Mouse (Mus musculus): ENCODE measurements around the gene Stk24. TPM values are rescaled to one million over a fixed set of nuclear protein-coding genes. Genes with fewer than 3 reads are reported as not detected.

Gene Stk24
- total RNA-seq, 1 experiment from 2014 or later: 267 TPM

DNA sequence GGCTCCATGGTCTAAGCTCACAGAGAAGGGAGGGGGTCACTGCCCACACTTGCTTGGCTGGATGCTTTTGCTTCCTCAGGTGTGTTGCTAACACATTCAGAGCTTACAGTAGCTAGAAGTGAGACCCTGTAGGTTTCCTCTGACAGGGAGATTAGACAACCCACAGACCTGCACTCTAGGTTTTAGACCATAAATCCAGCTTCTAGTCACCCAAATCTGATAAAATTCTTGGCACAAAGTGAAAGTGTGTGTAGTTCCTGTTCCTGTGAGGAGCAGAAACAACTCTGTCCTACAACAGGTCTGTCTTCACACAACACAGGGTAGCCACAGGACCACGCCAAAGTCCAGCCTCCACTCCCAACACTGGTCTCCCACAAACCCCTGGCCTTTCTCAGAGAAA is 21.5 kb downstream of the Stk24 start:
- no peak for ATAC-seq (replicated peaks; ENCODE audit: insufficient number of reproducible peaks, low FRiP score, low TSS enrichment, poor library complexity, severe bottlenecking)

DNA sequence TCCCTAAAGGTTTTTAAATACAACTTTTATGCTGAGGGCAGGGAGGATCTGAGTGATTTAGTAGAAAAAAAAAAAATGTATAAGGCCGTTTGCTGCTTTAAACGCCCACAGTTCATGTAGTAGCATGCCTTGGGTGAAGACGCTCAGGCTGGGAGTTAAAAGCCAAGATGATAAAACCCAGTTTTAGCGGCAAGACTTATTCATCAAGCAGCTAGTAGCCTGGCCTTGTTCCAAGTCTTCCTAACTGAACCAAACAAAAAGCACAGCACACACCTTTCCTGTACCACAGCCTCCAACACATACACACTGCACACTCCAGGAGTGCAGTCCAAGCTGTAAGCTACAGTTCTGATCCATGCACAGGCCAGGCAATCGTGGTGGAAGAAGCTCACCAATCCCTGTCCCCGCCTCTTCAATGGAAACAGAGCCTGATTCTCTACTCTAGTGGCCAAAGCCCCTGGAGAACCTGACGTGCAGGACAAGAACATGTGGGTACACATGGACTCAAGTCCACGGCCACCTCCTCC is 23.4 kb downstream of the Stk24 start:
- ATAC-seq (replicated peaks; ENCODE audit: insufficient number of reproducible peaks, low FRiP score, low TSS enrichment, poor library complexity, severe bottlenecking): no peak

DNA sequence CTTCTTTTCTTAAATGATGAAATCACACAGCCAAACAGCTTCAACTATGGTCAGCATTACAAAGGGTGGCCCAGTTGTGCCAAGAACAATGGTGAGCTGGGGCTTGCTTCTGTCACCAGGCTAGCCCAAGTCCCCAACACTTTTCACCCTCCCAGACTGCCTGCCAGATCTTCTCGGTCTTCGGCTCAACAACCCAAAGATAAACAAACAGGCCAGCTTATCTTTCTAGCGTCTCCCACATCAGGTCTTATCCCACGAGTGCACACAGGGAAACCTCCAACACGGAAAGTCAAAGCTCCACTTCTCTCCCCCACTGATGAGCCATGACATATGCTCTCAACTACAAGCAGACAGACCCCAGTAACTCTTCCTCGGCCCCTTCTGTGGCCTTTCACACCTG is 24.1 kb downstream of the Stk24 start:
- no peak for ATAC-seq (replicated peaks; ENCODE audit: insufficient number of reproducible peaks, low FRiP score, low TSS enrichment, poor library complexity, severe bottlenecking)

DNA sequence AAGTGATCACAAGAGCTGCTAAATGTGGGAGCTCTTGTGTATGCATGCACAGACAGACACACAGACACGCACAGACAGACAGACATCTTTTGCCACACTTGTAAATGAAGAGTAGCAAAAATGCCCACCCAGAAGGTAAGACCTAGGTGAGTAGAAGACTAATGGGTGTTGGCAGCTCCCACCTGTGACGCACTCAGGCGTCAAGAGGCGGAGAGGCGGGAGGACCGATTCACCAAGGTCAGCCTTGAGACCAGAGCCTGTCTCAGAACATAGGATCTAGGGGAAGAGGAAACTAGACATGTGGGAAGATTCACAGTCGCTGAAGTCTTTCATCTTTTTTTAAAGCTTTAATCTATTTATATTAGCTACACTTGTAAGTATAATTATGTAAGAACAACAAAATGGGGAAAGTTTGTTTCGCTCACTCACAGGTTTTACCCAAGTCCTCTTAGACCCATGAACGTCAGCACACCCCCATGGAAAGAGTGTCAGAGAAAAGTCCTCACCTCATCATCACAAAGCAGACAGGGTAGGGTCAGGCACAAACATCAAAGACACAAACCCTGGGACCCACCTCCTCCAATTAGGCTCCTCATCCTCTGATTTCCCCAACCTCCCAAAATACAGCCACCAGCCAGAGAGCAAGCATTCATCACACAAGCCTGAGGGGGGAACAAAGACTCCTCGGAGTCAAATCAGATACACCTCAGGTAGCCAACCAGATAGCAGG is 26.0 kb downstream of the Stk24 start:
- ATAC-seq (replicated peaks; ENCODE audit: insufficient number of reproducible peaks, low FRiP score, low TSS enrichment, poor library complexity, severe bottlenecking): no peak

DNA sequence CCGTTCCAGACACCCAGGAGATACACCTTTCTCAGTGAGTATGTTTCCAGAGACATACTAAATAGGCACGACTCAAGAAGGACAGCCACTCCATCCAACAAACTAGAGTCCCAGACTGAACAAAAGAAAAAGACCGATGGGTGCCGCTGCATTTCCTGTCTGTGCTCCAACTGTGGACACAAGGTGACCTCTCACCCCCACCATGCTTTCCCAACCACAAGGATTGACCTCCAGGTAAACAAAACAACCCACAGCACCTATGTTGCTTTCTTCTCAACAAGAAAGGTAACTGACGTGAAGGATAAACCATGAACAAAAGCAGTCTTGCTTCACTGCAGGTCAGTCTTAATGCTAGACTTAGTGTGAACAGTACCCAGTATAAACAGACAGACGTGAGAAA is 27.1 kb downstream of the Stk24 start:
- no peak for ATAC-seq (replicated peaks; ENCODE audit: insufficient number of reproducible peaks, low FRiP score, low TSS enrichment, poor library complexity, severe bottlenecking)

DNA sequence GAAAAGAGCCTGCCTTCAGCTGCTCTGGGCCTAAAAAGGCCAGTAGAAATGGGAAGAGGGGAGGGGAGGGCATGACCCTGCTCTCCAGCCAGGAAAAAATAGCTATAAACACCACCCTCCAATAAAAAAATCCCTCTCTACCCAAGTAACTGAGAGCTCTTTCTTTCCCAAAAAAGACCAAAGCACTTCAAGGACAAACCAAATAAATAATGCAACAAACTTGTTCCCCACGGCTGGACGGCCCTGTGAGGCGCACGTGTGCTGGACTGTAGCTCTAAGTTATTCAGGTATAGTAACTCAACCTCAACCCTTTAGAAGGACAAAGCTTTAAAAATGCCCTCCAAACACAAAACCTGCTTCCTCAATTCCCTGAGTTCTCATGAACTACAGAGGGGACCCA is 28.1 kb downstream of the Stk24 start:
- no peak for ATAC-seq (replicated peaks; ENCODE audit: insufficient number of reproducible peaks, low FRiP score, low TSS enrichment, poor library complexity, severe bottlenecking)

DNA sequence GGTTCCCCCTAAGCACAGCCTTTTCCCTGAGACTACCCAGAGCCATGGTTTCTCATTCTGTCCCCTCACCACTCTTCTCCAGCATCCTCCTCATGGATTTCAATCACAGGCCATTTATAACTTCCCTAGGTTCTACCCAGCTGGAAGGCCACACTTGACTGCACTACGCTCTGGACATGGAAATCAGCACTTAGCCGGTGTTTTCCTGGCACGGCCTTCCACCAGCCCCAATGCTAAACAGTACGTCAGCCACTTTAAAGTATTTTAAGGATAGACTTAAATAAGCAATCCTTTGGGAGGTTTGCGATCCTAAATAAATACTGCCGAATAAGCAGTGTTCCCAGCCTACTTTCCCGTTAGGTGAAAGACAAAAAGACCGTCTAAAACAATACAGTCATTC is 29.8 kb downstream of the Stk24 start:
- no peak for ATAC-seq (replicated peaks; ENCODE audit: insufficient number of reproducible peaks, low FRiP score, low TSS enrichment, poor library complexity, severe bottlenecking)

DNA sequence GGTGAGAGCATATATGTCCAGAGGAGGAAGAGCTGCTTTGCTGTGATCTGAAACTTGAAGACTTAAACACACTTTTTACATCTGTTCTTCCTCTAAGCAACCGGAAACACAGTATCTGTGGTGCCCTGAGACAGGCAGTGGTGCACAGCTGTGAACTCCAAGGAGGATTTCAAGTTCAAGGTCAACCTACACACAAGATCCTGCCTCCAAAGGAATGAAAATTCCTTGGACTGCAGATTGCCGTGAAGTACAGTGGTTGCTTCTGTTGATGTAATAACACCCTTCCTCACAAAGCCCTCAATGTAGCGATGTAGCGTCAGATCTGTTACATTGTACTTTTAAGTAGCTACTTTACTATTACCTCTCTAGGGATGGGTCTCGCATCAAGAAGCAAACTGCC is 30.5 kb downstream of the Stk24 start:
- no peak for ATAC-seq (replicated peaks; ENCODE audit: insufficient number of reproducible peaks, low FRiP score, low TSS enrichment, poor library complexity, severe bottlenecking)

DNA sequence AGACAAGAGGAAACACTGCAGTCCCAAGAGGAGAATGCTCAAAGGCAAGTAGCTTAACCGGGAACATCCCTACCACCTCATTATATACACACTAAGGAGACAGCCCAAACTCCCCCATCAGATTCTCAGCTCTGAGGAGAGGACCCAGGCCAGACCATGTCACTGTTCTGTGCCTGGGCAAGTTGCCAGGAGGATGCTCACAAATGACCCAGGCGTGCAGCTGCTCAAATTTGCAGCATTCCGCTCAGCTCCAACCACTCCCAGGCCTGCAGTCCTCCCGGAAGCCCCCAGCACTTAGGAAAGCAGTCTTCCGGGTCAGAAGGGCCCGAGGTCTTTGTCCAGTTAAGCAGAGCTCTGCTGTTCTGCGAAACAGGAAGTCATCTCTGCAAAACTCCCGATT is 31.6 kb downstream of the Stk24 start:
- ATAC-seq (replicated peaks; ENCODE audit: insufficient number of reproducible peaks, low FRiP score, low TSS enrichment, poor library complexity, severe bottlenecking): no peak

DNA sequence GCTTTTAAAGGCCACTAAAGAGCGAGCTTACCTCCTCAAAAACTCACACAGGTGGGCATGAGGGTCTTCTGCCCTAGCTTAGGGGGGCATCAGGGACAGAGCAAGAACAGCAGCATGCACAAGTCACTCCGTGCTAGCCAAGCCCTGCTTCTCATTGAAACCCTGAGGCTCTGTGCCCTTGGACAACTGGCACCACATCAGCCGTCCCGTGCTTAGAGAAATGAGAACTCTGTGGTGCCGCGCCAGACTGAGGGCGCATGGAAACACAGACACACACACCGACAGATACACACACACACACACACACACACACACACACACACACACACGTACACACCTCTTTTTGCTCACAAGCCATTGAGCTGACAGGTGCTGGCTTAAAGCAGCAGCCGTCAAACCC is 32.7 kb downstream of the Stk24 start:
- no peak for ATAC-seq (replicated peaks; ENCODE audit: insufficient number of reproducible peaks, low FRiP score, low TSS enrichment, poor library complexity, severe bottlenecking)

DNA sequence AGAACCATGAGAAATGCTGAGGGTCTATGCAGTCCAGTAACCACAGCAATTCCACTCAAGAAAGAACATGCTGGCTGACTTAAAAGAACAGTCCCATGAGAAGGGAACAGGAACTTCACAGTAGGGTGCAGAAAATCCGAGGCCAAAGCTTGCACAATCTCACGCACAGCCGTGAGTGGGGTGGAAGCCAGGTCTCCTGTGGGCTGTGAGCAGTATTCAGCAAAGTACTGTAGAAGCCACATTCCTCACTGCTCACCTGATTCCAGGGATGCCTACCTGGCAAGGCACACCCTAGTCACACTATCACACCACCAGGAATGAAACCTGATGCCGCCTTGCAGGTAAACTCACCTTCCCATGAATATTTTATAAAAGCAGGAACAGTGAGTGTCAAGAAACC is 33.2 kb downstream of the Stk24 start:
- peak; percentile 47; the same call in 1 of the 2 replicates for ATAC-seq (replicated peaks; ENCODE audit: insufficient number of reproducible peaks, low FRiP score, low TSS enrichment, poor library complexity, severe bottlenecking)

DNA sequence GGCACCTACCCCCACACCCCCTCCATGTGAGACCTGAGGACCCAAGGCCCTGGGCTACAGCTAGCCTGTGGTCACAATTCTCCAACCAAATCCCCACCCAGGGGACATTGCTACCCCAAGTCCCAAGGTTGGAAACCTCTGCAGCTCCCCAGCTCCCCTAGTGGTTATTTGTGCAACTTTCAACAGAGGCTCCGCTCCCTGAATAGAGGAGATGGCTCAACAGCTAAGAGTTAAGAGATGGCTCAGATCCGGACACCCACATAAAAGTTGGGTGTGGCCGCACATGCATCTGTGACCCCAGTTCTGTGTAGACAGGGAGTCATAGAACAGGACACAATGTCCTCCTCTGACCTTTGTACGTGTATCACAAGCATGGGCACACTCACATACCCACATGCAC is 33.8 kb downstream of the Stk24 start:
- 0 out of 2 replicates have a peak, but pooled peaks have one; percentile 32 for ATAC-seq (replicated peaks; ENCODE audit: insufficient number of reproducible peaks, low FRiP score, low TSS enrichment, poor library complexity, severe bottlenecking)

DNA sequence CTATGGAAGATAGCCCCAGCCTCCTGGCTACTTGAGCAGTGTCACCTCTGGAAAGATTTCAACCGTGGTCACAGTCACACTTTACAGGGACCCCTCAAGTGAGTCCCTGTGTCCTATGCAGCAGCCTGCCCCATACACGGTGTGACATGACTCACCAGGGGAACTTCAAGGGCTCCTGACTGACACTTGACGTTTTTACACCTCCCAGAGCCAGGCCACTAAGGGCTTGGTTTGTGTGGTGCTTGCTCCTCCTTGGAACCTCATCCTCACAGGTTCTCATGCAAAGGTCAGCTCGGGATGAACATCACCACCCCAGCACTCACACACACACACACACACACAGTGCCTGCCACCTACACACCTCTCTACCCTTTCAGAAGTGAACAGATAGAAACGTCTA is 34.9 kb downstream of the Stk24 start:
- no peak for ATAC-seq (replicated peaks; ENCODE audit: insufficient number of reproducible peaks, low FRiP score, low TSS enrichment, poor library complexity, severe bottlenecking)

DNA sequence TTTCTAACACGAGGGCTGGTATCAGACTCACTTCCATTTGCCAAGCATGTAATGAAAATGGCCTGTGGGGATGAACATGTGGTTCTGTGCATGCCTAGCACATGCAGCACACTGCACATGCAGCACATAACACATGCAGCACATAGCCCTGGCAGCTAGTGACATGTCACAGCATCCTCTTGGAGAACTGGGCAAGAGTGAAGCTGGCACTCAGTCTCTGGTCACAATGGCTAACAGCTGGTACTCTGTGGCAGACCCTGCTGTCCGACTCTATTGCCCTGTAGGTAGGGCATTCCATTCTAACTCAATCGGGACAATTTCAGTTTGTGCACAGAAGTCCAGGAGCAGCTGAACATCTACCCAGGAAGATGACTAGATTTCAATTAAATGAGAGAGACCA is 36.9 kb downstream of the Stk24 start:
- ATAC-seq (replicated peaks; ENCODE audit: insufficient number of reproducible peaks, low FRiP score, low TSS enrichment, poor library complexity, severe bottlenecking): no peak

DNA sequence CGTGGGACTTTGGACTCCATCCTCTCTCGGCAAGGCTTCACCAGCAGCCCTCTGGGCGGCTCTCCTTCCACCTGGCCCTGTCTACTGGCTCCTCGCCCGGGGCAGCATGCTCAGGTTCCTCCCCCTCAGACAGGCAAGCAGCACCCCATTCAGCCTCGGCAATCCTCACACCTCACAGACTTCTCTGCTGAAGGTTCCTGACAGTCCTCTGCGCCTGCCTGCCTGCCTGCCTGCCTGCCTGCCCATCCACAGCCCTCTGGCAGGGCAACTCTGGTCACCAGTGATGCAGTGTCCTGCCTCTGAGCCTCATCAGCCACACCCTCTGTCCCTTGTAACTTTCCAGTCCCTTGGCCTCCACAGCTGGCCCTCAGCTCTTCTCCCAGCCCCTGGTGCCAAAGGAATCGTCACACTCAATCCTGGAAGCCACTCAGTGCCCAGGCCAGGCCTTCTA is 39.8 kb downstream of the Stk24 start:
- no peak for ATAC-seq (replicated peaks; ENCODE audit: insufficient number of reproducible peaks, low FRiP score, low TSS enrichment, poor library complexity, severe bottlenecking)

DNA sequence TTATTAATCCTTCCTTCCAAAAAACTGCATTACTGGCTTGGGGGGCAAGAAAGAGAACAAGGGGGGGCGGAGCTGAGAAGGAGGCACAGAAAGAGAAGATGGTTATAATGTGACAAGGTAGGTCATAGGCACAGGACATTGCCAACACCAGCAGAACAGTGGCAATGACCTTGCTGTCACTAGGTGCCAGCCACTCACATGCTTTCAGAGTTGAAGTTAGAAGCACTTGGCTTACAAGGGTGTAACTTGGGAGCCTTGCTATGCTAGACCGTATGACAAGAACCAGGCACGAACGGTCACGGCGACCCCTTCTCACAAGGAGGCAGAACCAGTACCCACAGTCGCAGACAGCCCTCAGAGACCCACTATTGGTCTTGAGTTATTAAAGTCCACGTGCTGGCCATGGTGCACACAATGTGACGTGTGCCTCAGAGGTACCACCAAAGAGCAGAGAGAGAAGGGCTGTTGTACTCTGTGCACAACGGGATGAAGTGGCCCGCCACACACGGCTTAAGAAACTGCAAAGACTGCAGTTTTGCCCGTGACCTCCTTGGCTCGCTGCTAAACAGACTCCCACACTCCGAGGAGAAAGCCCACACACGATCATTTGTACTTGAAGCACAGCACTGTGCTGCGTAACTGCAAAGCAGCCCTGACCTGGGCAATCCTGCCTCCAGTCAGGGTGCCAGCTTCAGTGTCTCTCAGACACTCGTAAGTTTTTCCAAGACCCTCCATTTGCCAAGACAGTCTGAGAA is 40.8 kb downstream of the Stk24 start:
- no peak for ATAC-seq (replicated peaks; ENCODE audit: insufficient number of reproducible peaks, low FRiP score, low TSS enrichment, poor library complexity, severe bottlenecking)

DNA sequence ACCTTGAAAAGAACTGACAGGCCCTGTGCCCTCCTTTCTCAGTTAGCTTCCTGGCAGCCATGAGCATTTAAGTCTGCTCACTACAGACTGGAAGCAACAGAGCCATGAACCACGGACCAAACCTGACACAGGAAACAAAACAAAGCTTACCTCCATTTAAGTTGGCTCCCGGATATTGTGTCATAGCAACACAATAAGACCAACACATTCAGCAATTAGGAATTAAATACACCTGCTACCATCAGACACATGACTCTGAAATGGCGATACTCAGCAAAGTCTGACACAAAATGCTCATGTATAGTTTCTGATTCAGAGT is 49.8 kb downstream of the Stk24 start:
- no peak for ATAC-seq (replicated peaks; ENCODE audit: insufficient number of reproducible peaks, low FRiP score, low TSS enrichment, poor library complexity, severe bottlenecking)

DNA sequence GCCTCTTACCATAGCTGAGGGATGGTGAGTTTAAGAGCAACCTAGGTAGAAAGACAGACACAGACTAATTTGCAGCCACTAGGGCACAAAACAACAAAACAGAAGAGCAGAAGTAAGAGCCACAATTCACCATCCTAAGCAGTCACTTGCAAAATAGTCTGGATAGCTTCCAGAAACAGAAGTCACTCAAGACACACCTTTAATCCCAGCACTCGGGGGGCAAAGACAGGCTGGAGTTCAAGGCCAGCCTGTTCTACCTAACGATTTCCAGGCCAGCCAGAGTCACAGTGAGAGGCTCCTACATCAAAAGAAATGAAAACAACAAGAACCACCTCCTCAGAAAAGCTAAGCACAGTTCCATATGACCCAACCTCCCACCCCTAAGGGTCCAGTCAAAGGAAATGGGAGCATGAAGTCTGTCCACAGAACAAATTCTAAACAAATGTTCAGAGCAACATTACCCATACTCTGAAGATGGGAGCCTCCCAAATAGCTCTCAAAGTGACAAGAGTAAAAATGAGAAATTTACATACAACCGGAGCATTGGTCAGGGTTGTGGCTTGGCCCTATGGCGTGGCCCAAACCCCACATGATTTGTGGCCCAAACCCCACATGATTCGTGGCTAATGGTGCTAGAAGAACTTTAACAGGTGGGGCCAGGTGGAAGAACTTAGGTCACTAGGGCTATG is 50.3 kb downstream of the Stk24 start:
- ATAC-seq (replicated peaks; ENCODE audit: insufficient number of reproducible peaks, low FRiP score, low TSS enrichment, poor library complexity, severe bottlenecking): no peak

DNA sequence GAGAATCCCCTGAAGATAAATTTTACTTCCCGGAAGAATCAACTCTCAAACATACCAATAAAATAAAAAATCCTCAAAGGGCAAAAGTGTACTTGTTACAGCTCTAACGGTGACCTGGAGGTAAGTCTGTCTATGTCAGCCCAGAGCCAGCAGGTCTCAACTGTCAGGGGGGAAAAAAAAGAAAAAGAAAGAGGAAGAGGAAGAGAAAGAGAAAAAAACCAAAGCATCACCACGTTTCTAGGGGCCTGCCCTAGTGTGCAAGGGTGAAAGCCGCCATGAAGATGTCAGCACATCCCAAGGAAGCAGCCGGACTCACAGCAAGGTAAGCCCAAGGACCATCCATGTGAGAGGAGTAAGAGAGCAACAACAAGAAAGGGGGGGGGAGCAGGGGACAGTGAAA is 50.9 kb downstream of the Stk24 start:
- no peak for ATAC-seq (replicated peaks; ENCODE audit: insufficient number of reproducible peaks, low FRiP score, low TSS enrichment, poor library complexity, severe bottlenecking)

DNA sequence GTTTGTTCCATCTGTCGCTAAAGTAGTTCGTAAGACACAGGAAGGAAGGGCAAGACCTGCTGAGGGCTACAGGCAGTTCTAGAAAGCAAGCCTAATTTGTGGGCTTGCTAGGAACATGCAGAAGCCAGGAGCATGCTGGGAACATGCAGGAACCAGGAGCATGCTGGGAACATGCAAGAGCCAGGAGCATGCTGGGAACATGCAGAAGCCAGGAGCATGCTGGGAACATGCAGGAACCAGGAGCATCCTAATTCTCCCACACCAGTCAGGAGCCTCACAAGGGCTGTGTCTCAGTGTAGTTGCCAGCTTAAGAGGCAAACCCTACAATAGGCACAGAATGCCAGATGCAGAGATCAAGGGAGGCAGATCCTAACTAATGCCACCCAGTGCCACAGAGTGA is 53.4 kb downstream of the Stk24 start:
- ATAC-seq (replicated peaks; ENCODE audit: insufficient number of reproducible peaks, low FRiP score, low TSS enrichment, poor library complexity, severe bottlenecking): no peak
